10 mouse cellular contexts compared by ENCODE assay signal in the genomic region with DNA sequence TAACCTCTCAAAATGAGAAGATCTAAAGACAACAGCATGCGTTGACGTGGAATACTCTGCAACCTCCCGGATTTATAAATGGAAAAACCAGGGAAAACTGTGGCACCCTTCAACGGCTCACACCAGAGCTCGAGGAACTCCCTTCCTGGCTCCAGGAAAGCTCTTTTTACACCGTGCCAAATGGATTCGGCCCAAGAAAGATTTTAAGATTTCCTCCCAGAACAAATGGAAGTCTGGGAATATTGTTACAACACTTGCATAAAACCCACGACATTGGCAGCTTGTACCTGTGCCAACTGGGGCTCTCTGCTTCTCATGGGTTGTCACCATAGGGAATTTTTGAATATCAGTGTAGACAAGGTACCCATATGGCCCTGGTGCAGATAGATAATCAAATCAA.
DNase-seq lines count a peak whose midpoint lies in the region; ATAC-seq and TF ChIP-seq lines count a peak whose summit lies in the region.
"Had no signal": no experiment of that assay in that cellular context is flagged by ENCODE, and none has a peak within 500 bp of the region (broad histone marks: within the 10 kb centered on the region; RNA-seq: fewer than 3 reads in every experiment).

No protein-coding gene starts in this region.

- WGBS in hindbrain, postnatal 0 days, result 58% methylated on average over 8 of the region's 8 CpGs

- no peaks in the 10 kb centered on the region for H3K9me3 ChIP-seq in hindbrain, postnatal 0 days (ENCODE audit: low read length)

- TF ChIP-seq CTCF in left cerebral cortex, adult 2 months (IDR thresholded peaks at IDR 0.05), result no peak
- no peak for TF ChIP-seq CTCF in hindbrain, postnatal 0 days (IDR thresholded peaks at IDR 0.05; ENCODE audit: low read depth)

- peak; percentile 46 for DNase-seq in adrenal gland, postnatal 10 days
- DNase-seq in adrenal gland, postnatal 25 days, result no peak
- peak; percentile 10 for DNase-seq in layer of hippocampus, adult 9-11 months
- DNase-seq in layer of hippocampus, adult 9-10 months (ENCODE audit: low spot score), result no peak
- DNase-seq in left cerebral cortex, adult 2 months (ENCODE audit: extremely low spot score in 1 of 2, low spot score in 2 of 2), result peak in 1 of 2 experiments; percentile 16
- peak; percentile 10 for DNase-seq in right cerebral cortex, postnatal 25 days
- DNase-seq in hindbrain, postnatal 0 days (ENCODE audit: low spot score), result no peak

- intact Hi-C loops in left cerebral cortex, adult 2 months (cut with DNase I), result no loop called here

- H3K4me3 ChIP-seq in left cerebral cortex, adult 2 months, result peak overlapping the region; percentile 14
- no peak overlapping the region for H3K4me3 ChIP-seq in hindbrain, postnatal 0 days (ENCODE audit: low read length)

- no peaks in the 10 kb centered on the region for H3K4me1 ChIP-seq in hindbrain, postnatal 0 days (ENCODE audit: insufficient read depth, low read length)

- ATAC-seq in monocyte, adult 5-6 weeks (replicated peaks; ENCODE audit: insufficient number of reproducible peaks, low FRiP score, low TSS enrichment, poor library complexity, severe bottlenecking), result no peak
- no peak for ATAC-seq in hindbrain, postnatal 0 days
- ATAC-seq: inflammation-experienced regulatory T-cells, adult 6 months had no signal

- H3K9ac ChIP-seq in hindbrain, postnatal 0 days (replicated peaks; ENCODE audit: low read length), result no peak overlapping the region

- H3K36me3 ChIP-seq in hindbrain, postnatal 0 days (ENCODE audit: insufficient read depth, low read length), result no peaks in the 10 kb centered on the region
- H3K36me3 ChIP-seq: G1E had no signal

- H3K4me2 ChIP-seq in hindbrain, postnatal 0 days (ENCODE audit: low read depth, low read length), result no peak overlapping the region

- no peaks in the 10 kb centered on the region for H3K27me3 ChIP-seq in hindbrain, postnatal 0 days (ENCODE audit: insufficient read depth, low read length)

- H3K27ac ChIP-seq in left cerebral cortex, adult 2 months, result no peak overlapping the region
- H3K27ac ChIP-seq in hindbrain, postnatal 0 days, result no peak overlapping the region

Comparison
In these comparisons a context has a peak if more than half of its experiments do, and no peak if none do; other contexts are left out.
1. DNase-seq: peak in adrenal gland, postnatal 10 days (single experiment), layer of hippocampus, adult 9-11 months (single experiment) and right cerebral cortex, postnatal 25 days (single experiment); none in adrenal gland, postnatal 25 days (single experiment), layer of hippocampus, adult 9-10 months (single experiment) and hindbrain, postnatal 0 days (single experiment).